Mouse (Mus musculus) adrenal gland, adult 10 weeks (tissue): ENCODE results near the gene Klhdc1. TPM values are rescaled to one million over a fixed set of nuclear protein-coding genes. Genes with fewer than 3 reads are reported as not detected.

ENCODE experiments used
- polyA plus RNA-seq: library from polyadenylated mRNA; stranded (reverse); fragments of 350-450 nt; fragmentation: Illumina TruSeq; extraction: RNeasy Lipid Tissue Mini Kit (QIAGEN cat#74804); gene quantifications from one replicate; pipeline ENCODE4 v1.2.3, GENCODE M21; 2014; ENCODE audit warnings: low read depth, low replicate concordance

Gene Klhdc1
- polyA plus RNA-seq, result 21.4 TPM

GRCm38 (mm10) chr12:69240876-69241275 is at the start of gene Klhdc1:
Gene Klhdc1, plus strand, starts transcription at chr12:69241176.

GRCm38 (mm10) chr12:69196444-69197377 is 44.3 kb upstream of the Klhdc1 start, which contains the start of gene Gm49383:
Gene Gm49383, minus strand, starts transcription at chr12:69197104.

GRCm38 (mm10) chr12:69198164-69198535 is 42.8 kb upstream of the Klhdc1 start, which contains the start of gene Dnaaf2:
Gene Dnaaf2, minus strand, starts transcription at chr12:69198429.

GRCm38 (mm10) chr12:69204052-69204833 is 36.7 kb upstream of the Klhdc1 start, which contains the start of gene Gm49384:
Gene Gm49384, minus strand, starts transcription at chr12:69204267.

GRCm38 (mm10) chr12:69227776-69228466 is 13.1 kb upstream of the Klhdc1 start, which contains the start of gene Pole2:
Gene Pole2, minus strand, starts transcription at chr12:69228195.

GRCm38 (mm10) chr12:69296511-69297410 is 55.8 kb downstream of the Klhdc1 start, which contains the start of gene Klhdc2:
Gene Klhdc2, plus strand, starts transcription at chr12:69296681.

Other genes with a start within 250 kb of the Klhdc1 start
- gene Rps29, start 82.0 kb upstream of the Klhdc1 start, polyA plus RNA-seq, result 11.5 TPM
- 0.82 TPM for gene Lrr1, start 72.4 kb upstream of the Klhdc1 start, polyA plus RNA-seq
- gene Rpl36al, start 57.1 kb upstream of the Klhdc1 start, polyA plus RNA-seq, result 235 TPM
- 170 TPM for gene Mgat2, start 57.0 kb upstream of the Klhdc1 start, polyA plus RNA-seq
- 2.4 TPM for gene Gm49383, start 44.1 kb upstream of the Klhdc1 start, polyA plus RNA-seq
- 1.5 TPM for gene Dnaaf2, start 42.7 kb upstream of the Klhdc1 start, polyA plus RNA-seq
- gene Gm49384, start 36.9 kb upstream of the Klhdc1 start, polyA plus RNA-seq, result 9.9 TPM
- 5.5 TPM for gene Pole2, start 13.0 kb upstream of the Klhdc1 start, polyA plus RNA-seq
- 129 TPM for gene Klhdc2, start 55.5 kb downstream of the Klhdc1 start, polyA plus RNA-seq
- 126 TPM for gene Nemf, start 116.0 kb downstream of the Klhdc1 start, polyA plus RNA-seq
- 55.8 TPM for gene Arf6, start 131.0 kb downstream of the Klhdc1 start, polyA plus RNA-seq
- gene Gm9887, start 131.3 kb downstream of the Klhdc1 start, polyA plus RNA-seq, result not detected